Mouse (Mus musculus): Measurements from ENCODE around the gene Prps1l3.

DNA sequence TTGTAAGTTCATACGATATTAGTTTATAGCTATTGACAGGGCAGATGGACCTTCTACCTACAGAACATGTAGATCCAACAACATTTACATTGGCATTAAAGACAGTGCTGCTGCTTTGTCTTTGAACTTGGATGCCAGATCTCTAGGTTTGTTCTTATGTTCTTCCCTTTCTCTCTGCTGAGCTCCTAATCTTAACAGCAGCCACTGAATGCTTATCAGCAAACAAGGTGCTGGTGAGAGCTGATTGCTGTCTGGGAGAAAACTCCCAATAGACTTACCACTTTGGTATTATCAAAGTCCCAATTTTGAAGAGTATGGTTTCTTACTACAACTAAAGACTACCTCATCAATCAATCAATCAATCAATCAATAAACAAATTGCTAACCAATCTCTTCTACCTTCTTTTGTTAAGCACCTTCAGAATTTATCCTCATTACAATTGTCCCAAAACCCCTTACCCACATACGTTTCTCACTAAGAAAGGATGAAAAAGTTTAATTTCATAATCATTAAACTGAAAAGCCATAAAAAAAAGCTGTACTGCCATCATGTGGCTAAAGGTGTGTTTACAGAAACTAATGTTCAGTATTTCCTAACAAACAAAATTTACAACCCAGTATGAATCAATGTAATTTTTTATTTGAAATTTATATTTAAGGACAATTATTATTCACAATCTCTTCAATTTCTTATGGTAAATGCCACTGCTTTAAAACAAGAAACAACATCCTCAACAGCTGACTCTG is 45.6 kb upstream of the Prps1l3 start:
- TF ChIP-seq POLR2A (IDR thresholded peaks at IDR 0.05; ENCODE audit: insufficient read depth, low read depth, low read length) (no peak), CTCF (IDR thresholded peaks at IDR 0.05; ENCODE audit: insufficient read depth, low read depth, low read length) (no peak)
